Mouse (Mus musculus): ENCODE results near the gene Fam43a.

Fam43a gene

GRCm38 (mm10) chr16:30599491-30600268, at the start of gene Fam43a:
TSS of gene Fam43a (plus strand) at chr16:30599723.
- DNase-seq: peak; percentile 92 to 94

DNA sequence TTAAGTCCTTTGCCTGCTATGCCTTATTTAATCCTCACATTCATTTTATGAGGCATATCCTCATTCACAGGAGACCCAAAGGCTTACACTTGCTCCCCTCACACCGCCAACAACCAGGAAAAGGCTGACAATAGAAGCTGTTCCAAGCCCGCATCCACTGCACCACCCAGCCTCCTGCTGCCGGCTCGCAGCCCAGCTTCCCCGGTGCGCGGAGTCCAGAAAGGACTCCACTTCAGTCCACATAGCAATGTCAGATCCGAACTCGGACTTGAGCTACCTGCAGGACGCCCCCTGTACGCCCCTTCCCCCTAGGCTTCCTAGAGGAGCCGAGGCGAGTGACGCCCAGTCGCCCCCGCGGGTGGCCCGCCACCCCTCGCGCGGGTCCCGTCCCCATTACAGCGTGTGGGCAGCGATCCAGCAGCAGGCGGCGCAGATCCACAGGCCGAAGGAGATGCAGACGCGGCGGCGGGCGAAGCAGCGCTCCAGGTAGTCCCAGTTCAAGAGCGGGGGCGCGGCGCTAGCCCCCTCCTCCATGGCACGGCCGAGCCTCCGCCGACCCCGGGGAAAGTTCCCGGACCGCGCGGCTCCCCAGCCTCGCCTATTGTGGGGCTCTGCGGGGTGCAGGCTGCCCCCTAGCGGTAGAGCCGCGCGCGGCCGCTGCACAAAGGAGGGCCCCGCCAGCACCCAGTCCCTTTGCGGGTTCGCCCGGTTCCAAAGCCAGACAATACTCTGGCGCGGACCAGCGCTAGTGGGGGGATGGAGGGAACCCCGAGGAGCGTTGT, 49.4 kb upstream of the Fam43a start:
- peak; percentile 80 to 87 for DNase-seq

GRCm38 (mm10) chr16:30550748-30551192, 48.8 kb upstream of the Fam43a start, which contains the start of gene Tmem44:
TSS of gene Tmem44 (minus strand) at chr16:30550842.
- DNase-seq: peak in 1 of 2 experiments; percentile 13

GRCm38 (mm10) chr16:30552621-30553338, 46.7 kb upstream of the Fam43a start:
- peak; percentile 64 to 73 for DNase-seq

GRCm38 (mm10) chr16:30554109-30554508, 45.4 kb upstream of the Fam43a start:
- DNase-seq: no peak

GRCm38 (mm10) chr16:30559312-30559992, 40.1 kb upstream of the Fam43a start:
- no peak for DNase-seq

- DNase-seq: no peak
Measured at GRCm38 (mm10) chr16:30560601-30561000, 38.9 kb upstream of the Fam43a start.

- no peak for DNase-seq
Measured at GRCm38 (mm10) chr16:30565631-30566030, 33.9 kb upstream of the Fam43a start.

DNA sequence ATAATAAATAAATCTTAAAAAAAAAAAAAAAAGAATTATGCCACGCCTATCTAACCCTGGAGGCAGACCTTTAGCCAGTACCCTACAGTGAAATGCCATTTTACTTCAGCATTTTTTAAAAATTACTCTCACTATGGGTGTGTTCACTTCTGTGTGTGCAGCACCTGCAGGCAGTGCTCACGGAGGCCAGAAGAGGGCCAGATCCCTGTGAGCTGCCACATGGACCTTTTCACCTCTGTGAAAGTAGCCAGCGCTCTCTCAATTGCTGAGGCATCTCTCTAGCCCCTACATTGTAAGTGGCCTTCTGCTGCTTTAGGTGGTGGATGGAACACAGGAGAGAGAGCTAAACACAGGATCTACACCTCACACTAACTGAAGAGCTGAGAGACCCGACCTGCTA, 29.4 kb upstream of the Fam43a start:
- no peak for DNase-seq

DNA sequence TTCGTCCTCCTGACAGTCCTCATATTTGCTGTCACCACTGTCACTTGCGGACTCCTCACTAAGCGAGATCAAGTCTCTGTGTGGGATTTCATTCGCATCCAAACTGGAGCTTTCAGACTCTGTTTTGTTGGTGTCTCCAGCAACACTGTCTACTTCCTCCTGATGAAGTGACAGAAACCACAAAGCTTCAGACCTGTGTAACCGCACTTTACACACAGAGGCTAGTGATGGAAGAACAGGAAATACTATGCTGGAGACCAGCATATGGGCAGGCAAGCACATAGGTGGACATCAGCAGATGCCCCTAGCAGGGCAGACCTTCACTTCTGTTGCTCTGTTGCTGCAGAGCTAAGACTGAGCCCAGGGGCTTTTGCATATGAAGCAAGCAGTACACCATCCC, 28.1 kb upstream of the Fam43a start:
- DNase-seq: no peak

- no peak for DNase-seq
Measured at GRCm38 (mm10) chr16:30572239-30572638, 27.3 kb upstream of the Fam43a start.

- no peak for DNase-seq
Measured at GRCm38 (mm10) chr16:30575815-30576214, 23.7 kb upstream of the Fam43a start.

DNA sequence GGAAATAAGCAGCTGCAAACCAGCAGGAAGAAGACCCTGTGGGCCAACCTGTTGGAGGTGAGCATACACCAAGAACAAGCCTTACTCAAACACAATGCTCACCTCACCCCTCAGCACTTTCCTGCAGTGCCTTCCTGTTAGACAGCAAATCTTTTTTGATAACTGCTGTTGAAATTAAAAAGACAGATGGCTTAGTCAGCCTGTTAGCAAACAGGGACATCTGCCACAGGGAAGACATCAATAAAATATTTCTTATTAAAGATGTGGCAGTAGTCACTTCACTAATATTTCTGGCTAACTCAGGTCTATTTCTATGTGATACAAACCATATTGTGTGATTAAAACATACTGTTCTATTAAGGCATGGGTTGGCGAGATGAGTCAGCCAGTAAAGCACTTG, 23.1 kb upstream of the Fam43a start:
- no peak for DNase-seq

DNA sequence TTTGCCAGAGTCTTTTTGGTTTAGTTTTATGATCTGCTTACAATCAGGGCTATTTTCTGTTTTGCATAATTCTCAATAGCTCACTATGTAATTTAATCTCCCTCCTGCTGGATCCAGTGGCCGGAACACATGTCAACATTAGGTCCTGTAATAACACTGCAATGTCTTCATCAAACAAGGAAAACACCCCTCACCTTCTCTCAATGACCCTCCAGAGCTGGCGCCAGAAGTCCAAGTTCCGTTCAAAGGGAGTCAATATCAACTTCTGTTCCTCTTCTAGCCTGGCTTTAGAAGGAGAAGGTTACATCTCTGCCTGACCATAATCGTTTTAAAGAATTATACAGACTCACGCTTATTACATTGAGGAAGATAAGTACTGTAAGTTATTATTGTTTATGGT, 18.8 kb upstream of the Fam43a start:
- no peak for DNase-seq

DNA sequence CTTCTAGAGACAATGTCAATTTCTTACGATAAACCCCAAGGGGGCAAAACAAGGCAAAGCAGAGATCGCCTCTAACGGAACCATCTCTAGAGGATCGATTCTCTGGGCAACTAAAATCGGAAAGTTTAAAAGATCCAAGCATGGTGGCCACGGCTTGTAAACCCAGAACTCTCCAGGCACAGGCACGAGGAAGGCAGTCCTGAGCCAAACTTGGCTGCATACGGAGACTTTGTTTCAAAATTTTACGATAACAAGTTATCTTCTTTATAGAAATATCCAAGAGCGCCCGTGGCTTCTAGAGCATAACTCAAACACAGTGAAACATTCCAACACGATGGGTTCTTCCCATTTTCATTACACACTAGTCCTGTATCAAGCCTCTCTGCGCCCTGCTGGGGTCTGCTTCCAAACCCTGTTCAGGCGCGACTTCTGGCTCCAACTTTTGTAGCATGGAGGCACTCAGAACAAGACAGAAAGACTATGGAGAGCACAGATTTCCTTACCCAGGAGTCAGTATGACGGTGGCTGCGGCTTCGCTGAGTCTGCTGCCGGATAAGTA, 12.5 kb upstream of the Fam43a start:
- no peak for DNase-seq

DNA sequence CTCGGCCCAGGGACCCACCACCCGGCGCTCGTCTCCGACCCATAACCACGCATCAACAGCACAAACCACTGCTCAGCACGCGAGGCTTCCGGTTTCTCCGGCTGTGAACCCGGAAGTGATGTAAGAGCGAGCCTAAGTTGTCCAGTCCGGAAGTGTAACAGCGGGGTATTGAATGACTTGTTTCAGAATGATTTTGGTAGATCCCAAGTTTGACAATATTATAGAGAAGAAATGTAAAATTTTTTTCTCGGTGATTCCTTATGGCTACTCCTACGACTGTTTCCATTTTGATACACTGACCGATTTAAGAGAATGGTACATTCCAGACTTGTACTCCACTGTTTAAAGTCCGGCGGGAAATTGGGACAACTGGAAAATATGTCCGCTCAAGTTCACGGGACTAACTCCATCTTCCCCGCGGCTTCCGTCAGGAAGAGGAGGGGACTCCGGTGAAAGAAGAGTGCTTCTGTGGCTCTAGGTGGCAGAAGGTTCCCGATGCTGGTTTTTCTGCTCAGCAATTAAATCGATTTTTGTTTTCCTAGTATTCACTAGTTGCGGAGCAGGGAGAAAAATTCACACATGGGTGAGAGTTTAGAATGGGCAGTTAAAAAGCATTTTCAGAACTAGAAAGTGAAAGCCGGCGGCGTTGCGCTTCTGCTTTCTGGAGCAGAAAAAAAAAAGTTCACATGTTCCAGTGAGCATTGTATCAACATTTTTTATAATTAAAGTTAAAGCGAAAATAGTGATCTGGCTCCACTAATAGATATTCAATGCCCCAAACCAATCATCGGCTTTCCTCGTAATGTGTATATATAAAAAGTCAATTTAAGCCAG, 11.8 kb upstream of the Fam43a start, which contains the start of gene Lsg1:
TSS of gene Lsg1 (minus strand) at position 99 of the 834 bp plus-strand sequence.
- peak; percentile 92 to 93 for DNase-seq

GRCm38 (mm10) chr16:30590264-30591209, 9.0 kb upstream of the Fam43a start:
- no peak for DNase-seq

GRCm38 (mm10) chr16:30591990-30592389, 7.5 kb upstream of the Fam43a start:
- peak in 1 of 2 experiments; percentile 40 for DNase-seq

DNA sequence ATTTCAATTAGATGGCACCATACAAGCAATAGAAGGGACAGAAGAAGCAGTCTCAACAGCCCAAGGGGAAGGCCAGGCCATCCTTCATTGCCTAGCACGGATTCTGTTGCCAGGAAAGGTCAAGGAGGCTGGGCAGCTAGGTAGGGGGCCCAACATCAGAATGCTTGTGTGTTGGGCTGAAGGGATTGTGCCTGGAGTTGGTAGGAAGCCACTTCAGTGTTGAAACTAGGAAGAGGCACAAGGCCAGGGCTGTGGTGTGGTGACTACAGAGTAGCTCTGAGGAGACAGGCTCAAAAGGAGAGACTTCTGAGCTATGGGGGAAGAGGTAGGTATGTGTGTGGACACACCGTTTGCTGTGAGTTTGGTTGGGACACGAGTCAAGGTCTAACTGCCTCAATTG, 4.2 kb upstream of the Fam43a start:
- DNase-seq: peak; percentile 37 to 47

Data from cerebellum, postnatal 14 days (tissue).